Mouse (Mus musculus): ENCODE measurements around the gene Serpine2.
A peak's percentile ranks its signal among the peaks of the same experiment; 100 is the strongest.

DNA sequence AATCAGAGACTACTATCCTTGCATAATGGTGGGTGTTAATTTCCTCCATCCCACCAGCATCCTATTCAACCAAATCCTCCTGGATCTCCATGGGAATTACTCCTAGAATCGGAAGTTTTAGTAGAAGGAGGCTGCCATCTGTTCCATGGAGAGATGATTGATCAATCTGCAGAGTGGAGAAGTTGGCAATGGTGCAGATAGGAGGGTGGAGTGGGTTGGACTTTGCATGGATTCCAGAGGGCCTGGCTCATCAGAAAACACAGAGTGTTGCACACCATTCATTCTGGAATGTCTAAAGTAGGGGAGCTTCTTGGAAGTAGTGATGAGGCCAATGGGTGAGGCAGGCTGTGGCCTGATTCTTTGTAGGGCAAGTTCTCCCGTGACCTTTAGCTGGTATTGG lies 41.9 kb upstream of the Serpine2 start:
- TF ChIP-seq GATA1 (IDR thresholded peaks at IDR 0.05; ENCODE audit: low read length) (0 out of 2 replicates have a peak, but pooled peaks have one; percentile 10), TAL1 (IDR thresholded peaks at IDR 0.05; ENCODE audit: low read length) (no peak)

Data from erythroblast, embryonic 14.5 days (primary cell).